Mouse (Mus musculus): Measurements from ENCODE around the gene Ryr1. TPM values are rescaled to one million over a fixed set of nuclear protein-coding genes. Genes with fewer than 3 reads are reported as not detected.
"Not testable (repeated sequence)": the region's sequence is repeated elsewhere in the genome, so short reads cannot be mapped to it uniquely, and the experiment has no call there.

Gene Ryr1
- total RNA-seq, 2 experiments from 2014 or later: under 0.01 TPM; not detected in 1

DNA sequence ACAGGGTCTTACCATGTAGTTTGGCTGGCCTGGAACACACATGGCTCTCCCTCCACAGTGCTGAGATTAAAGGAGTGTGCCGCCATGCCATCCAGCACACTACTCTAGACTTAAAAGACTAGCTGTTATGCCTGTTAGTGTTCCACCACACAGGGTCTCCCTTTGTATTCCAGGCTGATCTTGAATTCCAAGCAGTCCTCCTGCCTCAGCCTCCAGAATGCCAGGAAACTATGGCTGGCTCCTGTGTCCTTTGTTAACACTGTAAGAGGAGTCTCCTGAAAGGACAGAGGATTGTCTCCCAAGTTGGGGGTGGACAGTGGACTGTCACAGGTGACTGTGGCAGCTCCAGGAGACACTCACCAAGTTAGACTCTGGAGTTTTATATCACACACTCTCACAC is 155.7 kb downstream of the Ryr1 start:
- ATAC-seq (replicated peaks; ENCODE audit: low FRiP score, poor library complexity, severe bottlenecking): no peak

DNA sequence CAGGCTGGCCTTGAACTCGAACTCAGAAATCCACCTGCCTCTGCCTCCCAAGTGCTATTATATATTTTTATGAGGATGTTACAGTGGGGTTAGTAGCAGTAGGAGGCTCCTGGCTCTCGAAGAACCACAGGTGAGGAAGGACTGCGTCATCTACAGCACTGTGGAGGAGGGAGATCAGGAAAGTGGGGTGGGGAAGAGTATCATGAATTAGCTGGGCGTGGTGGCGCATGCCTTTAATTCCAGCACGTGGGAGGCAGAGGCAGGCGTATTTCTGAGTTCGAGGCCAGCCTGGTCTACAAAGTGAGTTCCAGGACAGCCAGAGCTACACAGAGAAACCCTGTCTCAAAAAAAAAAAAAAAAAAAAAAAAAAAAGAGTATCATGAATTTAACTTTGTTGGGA is 156.9 kb downstream of the Ryr1 start:
- ATAC-seq (replicated peaks; ENCODE audit: low FRiP score, poor library complexity, severe bottlenecking): not testable (repeated sequence)

DNA sequence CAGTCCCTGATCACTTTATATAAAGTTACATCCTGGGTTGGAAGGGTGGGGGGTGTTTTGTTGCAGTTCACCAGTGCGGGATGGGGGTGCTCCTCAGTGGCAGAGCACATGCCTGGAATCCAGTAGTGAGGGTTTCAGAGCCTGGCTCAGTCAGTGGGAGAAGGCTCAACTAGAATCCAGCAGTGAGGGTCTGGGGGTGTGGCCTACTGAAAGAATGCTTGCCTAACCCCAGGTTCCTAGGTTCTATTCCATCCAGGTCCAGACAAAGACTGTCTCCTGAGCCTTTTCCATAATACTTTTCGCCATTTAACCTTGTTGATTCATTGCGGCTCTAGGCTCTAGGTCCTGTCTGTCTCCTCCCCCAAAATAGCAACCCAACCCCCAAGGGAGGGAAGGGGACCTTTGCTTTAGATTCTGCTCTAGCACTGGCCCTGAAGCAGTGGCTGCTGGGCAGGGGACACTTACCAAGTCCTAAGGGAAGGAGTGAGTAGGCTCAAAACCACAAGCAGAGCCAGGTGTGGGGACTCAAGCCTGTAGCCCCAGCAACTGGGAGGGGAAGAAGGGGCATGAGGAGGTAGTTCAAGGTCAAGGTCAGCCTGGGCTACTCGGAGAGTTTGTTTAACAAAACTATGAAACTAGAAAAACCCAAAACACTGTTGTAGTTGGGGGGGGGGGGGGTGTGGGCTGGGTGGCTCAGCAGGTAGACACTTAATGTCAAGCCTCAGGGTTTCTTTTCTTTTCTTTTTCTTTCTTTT is 158.1 kb downstream of the Ryr1 start:
- no peak for ATAC-seq (replicated peaks; ENCODE audit: low FRiP score, poor library complexity, severe bottlenecking)

DNA sequence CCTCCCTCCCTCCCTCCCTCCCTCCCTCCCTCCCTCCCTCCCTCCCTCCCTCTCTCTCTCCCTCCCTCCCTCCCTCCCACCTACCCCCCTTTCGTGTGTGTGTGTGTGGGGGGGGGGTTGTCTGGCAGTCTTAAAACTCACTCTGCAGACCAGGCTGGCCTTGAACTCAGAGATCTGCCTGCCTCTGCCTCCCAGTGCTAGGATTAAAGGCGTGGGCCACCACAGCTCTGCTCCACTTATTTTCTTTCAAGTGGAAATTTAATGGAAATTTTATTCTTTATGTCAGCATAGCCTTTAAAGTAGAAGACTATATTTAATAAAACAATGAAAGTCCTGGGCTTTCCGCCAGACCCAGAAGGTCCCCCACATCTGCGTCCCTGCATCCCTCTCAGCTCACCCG is 158.8 kb downstream of the Ryr1 start:
- no peak for ATAC-seq (replicated peaks; ENCODE audit: low FRiP score, poor library complexity, severe bottlenecking)

DNA sequence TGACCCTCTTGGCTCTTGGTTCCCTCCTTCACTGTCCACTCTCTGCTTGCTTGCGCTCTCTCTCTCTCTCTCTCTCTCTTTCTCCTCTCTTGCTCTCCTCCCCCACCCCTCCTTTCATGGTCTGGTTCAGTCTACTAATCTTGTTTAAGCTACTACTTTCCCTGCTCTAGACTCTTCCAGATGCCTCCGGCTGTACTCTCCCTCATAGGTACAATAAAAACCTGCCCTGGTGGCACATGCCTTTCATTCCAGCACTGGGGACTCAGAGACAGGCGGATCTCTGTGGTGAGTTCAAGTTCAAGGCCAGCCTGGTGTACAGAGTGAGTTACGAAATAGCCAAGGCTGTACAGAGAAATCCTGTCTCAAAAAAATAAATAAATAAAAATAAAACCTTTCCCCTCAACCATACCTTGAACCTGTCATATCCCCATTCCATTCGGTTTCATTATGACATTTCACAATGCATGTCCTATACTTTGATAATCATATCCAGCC is 159.6 kb downstream of the Ryr1 start:
- ATAC-seq (replicated peaks; ENCODE audit: low FRiP score, poor library complexity, severe bottlenecking): no peak

- no peak for ATAC-seq (replicated peaks; ENCODE audit: low FRiP score, poor library complexity, severe bottlenecking)
These were observed 161.5 kb downstream of the Ryr1 start for GRCm38 (mm10) chr7:28963399-28963923.

DNA sequence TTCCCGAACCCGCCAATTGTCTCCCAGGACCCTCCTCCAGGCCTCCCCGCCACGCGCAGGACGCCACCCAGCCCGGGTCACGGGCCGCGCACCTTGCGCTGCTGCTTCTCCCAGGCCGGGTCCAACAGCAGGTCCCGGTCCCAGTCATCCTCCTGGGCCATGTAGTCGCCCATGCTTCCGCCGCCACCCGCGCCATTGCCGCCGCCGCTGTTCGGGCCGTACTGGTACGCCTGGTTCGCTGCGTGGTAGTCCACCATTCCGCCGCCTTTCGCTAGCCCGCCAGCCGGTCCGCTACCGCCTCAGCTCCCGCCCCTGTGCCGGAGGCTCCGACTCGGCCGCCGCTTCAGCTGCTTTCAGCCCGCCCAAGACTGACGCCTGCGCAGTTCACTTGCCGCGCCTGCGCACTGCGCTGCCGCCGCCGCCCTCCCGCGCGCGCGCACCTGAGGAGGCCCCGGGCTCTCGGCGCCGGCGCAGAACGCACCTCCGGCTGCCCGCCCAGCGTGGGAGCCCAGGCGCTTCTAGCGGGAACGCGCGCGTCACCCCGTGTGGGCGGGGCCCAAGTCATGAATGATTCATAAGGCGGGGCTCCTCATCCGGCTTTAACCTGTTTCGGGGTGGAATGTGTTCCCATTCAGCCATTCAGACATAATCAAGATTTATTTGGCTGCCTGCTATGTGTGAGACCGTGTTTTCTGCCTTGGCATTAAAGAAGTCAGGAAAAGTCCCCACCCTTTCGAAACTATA is 162.9 kb downstream of the Ryr1 start, which contains the start of gene Actn4:
Gene Actn4, minus strand, starts transcription at position 414 of the 744 bp plus-strand sequence.
- peak; percentile 92 for ATAC-seq (replicated peaks; ENCODE audit: low FRiP score, poor library complexity, severe bottlenecking)

DNA sequence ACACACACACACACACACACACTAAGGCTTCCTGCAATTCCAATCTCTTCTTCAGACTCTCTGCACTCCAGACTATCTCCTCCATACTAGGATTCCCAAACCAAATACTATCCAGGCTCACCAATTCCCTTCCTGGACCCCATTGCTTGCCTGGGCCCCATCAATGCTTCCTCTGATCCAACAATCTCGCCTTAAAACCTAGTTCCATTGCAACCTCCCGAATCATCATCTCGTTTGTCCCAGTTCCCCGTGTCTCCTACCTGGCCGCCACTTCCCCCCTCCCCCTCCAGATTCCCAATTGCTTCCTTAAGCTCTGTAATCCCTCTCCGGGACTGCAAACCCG is 163.4 kb downstream of the Ryr1 start:
- ATAC-seq (replicated peaks; ENCODE audit: low FRiP score, poor library complexity, severe bottlenecking): no peak

- no peak for ATAC-seq (replicated peaks; ENCODE audit: low FRiP score, poor library complexity, severe bottlenecking)
These were observed 164.5 kb downstream of the Ryr1 start for GRCm38 (mm10) chr7:28960354-28961046.

- no peak for ATAC-seq (replicated peaks; ENCODE audit: low FRiP score, poor library complexity, severe bottlenecking)
These were observed 165.4 kb downstream of the Ryr1 start for GRCm38 (mm10) chr7:28959505-28960045.

DNA sequence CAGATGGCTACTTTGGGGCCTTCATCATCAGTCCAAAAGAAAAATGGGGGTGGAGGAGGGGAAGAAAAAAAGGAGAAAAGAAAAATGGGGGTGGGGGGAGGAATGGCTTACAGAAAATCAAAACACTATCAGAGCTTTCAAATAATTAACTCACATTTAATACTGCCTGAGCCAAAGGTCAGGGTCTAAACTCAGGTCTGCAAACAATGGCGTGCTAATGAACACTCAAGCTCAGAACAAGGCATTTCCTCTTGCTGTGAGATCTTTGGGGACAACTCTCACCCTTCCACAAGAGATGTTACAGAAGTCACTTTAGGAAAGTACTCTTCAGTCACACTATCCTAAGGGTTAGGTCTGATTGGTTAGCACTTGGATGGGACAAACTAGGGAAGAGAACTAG is 166.2 kb downstream of the Ryr1 start:
- no peak for ATAC-seq (replicated peaks; ENCODE audit: low FRiP score, poor library complexity, severe bottlenecking)

DNA sequence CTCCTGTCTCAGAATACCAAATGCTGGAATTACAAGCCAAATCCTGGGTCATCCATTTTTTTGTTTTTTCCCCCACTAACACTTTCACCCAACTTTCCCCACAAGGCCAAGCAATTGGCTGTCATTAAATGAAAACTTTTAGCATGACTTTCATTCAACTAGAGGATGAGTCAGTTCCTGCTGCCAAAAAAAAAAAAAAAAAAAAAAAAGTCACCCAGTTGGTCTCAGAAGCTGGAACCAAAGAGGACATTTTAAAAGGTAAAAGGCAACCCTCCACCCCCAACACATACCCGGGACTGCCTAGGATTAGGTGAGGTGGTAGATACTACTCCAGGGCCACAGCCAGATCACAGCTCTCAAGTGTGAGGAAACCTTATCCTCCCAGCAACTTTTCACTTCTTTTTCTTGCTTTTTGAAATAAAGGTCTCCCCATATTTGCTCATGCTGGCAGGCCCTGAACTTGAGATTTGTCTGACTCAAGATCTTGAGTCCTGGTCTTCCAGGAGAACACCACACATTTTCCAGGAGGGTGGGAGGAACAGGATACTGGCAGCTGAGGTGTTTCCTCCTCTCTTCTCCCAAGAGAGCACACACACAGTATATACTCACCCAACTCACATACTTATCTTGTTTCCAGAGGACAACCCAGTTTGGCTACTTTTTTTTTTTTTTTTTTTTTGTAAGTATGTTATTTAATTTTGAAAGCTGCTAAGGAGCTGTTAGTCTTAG is 166.8 kb downstream of the Ryr1 start:
- ATAC-seq (replicated peaks; ENCODE audit: low FRiP score, poor library complexity, severe bottlenecking): no peak

- ATAC-seq (replicated peaks; ENCODE audit: low FRiP score, poor library complexity, severe bottlenecking): no peak
These were observed 167.7 kb downstream of the Ryr1 start for GRCm38 (mm10) chr7:28957286-28957685.

DNA sequence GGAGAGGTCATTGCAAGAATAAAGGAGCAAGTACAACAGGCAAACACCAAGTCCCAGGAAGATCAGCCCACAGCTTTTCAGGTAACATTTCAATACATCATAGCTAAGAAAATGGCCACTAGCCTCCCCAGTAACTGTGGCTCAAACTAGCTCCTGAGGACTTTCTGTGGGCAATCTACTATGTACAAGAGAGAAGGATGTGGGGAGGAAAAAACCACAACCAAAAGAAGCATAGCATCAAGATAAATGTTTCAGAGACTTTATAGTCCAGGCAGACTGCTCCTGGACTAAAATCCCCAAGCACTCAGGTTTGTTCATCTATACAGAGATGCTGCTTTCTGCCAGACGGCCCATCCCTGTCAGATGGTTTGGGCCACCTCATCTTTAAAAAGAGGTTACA is 168.7 kb downstream of the Ryr1 start:
- ATAC-seq (replicated peaks; ENCODE audit: low FRiP score, poor library complexity, severe bottlenecking): no peak

- ATAC-seq (replicated peaks; ENCODE audit: low FRiP score, poor library complexity, severe bottlenecking): no peak
These were observed 169.6 kb downstream of the Ryr1 start for GRCm38 (mm10) chr7:28955295-28955897.

- ATAC-seq (replicated peaks; ENCODE audit: low FRiP score, poor library complexity, severe bottlenecking): no peak
These were observed 170.2 kb downstream of the Ryr1 start for GRCm38 (mm10) chr7:28954773-28955172.

DNA sequence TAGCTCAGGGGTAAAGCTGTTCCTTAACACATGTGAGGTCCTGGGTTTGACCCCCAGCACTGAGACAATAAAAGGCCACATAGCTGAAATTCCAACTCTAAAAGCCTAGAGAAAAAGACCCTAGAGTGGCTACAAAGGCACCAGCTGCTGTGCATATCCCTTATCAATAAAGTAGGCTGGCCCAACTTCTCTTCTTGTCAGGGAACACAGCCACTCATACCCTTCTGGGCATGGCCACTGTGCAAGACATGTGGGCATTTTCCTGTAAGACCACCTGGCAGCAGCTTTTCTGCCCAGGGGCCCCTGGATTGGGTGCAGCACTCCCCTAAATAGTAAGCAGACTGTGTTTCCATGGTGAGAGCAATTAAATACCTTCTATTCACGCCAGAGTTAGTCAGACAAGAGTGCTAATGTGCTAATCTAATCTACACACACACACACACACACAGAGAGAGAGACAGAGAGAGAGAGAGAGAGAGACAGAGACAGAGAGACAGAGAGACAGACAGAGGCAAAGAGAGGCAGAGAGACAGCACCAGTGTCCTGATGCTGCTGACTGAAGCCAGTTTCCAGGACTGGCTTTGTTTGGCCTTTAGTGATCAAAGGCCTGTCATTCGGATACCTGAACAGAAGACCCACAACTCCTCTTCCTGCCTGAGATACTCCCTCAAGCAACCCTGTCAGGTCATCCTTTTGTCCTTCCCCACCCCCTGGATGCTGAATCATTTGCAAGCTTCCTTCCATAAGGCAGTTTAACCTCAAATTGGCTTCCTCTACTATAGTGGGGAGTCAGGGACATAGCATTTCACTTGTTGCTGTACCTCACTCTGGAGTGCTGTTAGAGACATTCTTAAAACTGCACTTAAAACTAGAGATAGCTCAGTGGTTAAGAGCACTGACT is 171.3 kb downstream of the Ryr1 start:
- ATAC-seq (replicated peaks; ENCODE audit: low FRiP score, poor library complexity, severe bottlenecking): peak; percentile 72

All from erythroid progenitor cell, adult 5-6 weeks (primary cell).